Mouse (Mus musculus) kidney, postnatal 10 days (tissue): ENCODE results near the gene Dtx4.
"Not testable (repeated sequence)": the region's sequence is repeated elsewhere in the genome, so short reads cannot be mapped to it uniquely, and the experiment has no call there.

Experiments
- DNase-seq: peaks from one replicate; pipeline ENCODE4 v3.0.0; 2021; ENCODE audit warnings: mixed read lengths

Gene Dtx4

DNA sequence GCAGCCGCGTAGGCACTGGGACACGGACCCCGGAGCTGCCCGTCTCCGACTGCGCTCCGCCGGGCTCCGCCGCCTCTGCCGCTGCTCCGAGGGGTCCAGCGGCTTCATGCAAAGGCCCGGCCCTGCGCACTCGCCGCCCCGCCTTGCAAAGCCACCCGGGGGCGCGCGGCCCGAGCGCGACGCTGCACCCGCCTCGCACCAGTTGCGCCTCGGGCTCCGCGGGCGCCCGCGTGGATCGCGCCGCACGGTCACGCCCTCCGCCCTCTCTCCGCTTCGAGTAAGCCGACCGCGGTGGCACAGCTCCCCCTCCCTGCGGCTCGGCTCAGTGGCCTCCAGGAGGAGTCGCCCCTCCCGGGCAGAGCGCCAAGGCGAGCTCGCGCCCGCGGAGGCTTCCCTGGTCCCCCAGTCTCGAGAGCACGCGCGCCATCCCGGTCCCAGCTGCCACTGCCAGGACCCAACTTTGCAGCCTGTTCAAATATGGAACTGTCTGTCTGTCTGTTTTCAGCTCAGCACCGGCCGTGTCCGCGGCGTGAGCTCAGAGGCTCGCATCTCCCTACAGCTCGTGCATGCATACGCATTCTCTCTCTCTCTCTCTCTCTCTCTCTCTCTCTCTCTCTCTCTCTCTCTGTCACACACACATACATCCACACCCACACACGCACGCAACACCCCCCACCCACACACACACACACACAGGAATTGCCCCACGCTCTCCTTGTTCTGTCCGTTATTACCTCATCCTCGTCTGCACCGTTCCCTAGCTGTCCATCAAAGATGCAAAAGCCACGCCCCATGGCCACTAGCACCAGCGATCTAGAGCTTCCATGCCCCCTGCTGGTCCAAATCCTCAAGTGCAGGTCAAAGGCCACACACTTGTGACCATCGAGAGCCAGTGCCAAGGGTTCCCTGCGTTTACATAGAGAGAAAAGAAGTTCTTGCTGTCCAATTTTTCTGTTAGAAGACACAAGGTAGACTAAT lies at the start of gene Dtx4:
TSS of gene Dtx4 (minus strand) at position 85 of the 978 bp plus-strand sequence.
- DNase-seq, result peak; percentile 97

DNA sequence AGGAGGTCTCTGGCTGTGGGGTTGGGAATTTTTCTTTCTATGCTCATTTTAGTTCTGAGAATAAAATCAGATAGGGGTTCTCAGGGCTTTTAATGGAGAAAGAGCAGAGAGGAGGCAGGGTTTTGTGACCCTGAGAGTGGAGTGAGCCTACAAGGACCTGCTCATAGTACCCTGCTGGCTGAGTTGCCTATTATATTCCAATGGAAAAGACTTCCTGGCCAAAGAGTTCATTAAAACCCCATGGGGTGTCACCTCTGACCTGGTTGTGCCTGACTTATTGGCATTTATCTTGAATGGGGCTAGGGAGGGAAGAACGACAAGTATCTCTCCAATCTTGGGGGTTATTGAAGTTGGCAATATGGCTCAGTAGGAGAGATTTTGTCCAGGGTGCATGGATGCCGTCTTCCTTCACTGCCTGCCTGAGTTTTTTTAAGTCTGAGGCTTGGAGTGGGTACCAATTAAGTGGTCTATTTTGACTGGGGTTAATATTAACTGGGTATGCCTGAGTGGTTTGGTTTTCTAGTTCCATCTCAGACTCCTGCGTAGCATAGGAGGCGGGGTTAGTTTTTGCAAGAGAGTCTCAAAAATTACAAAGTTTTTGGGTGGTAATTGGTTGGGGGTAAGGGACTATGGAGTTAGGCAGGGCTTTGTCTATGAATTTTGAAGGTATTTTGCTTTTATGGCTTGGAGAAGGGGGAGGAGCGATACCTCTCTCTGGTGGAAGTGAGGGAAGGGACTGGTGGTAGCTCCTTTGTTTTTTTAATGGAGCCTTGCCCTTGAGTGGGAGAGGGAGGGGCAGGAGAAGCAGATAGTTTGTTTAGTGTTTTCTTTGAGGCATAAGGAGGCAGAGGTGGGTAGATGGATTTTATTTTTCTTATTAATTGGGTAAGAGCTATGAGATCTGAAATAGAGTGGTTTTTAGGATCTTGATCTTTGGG lies 49.0 kb upstream of the Dtx4 start:
- peak; percentile 20 for DNase-seq

DNA sequence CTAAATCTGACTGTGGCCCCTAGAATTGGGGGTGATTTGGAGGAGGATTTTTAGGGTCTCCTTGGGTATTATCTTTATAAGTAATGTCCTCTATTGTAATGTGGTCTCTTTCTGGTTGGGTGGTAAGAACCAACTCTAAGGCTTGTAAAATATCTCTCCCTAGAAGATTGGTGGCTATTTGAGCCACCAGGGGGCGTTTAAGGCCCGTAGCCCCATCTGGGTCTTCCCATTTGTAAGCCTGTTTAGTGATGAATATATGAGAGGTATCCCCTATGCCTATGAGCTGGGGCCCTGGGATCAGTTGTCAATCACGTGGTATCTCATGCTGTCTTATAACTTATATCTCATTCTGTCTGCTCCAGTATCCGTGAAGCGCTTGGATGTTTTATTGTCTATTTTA lies 47.9 kb upstream of the Dtx4 start:
- peak; percentile 68 for DNase-seq

DNA sequence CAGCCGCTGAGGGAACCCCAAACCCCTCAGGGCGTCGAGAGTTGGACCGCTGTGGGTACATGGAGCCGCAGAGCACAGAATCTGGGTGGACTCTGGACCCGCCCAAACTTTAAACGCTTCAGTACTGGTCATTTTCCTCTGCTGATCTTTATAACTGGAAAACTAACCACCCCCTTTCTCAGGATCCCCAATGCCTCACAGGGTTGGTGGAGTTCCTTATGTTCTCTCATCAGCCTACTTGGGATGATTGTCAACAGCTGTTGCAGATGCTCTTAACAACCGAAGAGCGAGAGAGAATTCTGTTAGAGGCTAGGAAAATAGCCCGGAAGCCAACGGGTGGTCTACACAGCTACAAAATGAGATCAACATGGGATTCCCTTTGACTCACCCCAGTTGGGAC lies 44.2 kb upstream of the Dtx4 start, which contains the start of gene Fam111a:
TSS of gene Fam111a (plus strand) at position 301 of the 400 bp plus-strand sequence.
- DNase-seq, result not testable (repeated sequence)

DNA sequence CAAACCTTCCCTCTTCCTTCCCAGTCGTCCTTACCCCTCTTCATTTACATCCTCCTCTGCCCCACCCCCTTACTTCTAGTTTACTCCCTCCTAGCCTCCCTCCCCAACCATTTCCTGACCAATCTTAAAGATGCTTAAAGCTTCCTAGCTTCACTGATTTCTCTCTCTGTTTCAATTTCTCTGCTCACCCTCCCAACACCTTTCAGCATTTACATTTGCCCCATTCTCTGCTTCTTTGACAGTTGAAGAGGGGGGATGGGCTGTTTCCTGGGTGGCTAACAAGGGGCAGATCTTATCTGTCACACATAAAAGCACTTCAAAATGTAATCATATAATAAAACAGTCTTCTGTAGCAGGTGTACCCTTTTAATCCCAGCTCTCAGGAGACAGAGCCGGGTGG lies 40.4 kb upstream of the Dtx4 start:
- DNase-seq, result no peak

DNA sequence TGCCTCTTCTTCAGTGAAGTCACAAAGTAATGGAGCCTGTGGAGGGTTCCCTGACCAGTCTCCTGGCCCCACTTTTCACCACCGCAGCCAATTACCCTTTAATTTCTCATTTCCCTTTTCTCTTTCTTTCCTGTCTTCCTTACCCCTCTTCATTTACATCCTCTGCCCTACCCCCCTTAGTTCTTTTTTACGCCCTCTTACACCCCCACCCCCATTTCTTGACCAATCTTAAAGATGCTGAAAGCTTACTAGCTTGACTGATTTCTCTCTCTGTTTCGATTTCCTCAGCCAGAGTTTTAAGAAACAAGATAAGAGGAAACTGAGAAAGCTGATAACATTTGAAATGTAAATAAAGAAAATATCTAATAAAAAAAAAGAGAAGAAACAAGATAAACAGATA lies 39.5 kb upstream of the Dtx4 start:
- no peak for DNase-seq

DNA sequence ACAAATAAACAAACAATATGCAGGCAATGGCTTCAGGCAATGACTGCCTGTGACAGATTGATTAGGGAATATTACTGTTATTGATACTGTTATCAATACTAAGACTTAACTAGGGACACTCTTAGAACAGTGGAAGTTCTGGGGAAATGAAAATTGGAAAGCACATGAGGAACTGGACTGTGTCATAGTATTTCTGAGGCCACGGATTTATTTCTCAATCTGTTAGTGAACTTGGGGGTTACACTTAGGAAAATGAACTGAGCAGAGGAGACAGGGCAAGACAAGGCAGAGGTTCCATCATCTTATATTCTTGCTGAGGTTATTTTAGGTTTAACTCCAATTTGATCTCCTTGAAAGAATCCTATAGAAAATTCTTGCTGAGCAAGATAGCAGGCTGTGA lies 38.7 kb upstream of the Dtx4 start:
- no peak for DNase-seq

DNA sequence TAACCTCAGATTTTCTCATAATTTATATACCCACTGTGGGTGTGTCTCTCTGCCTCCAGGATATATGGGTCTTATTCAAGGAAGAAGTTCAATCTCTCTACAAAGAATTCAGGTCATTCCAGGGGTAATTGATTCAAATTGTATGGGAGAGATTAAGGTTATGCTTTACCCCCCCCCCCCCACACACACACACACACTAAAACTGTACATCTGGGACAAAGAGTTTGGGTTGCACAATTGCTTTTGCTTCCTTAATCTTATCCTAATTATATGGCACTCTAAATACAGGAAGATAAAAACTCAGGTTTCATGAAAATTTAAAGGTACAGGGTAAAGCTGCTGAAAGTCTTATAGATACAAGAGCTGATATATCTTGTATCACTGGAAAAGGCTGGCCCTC lies 35.9 kb upstream of the Dtx4 start:
- no peak for DNase-seq

DNA sequence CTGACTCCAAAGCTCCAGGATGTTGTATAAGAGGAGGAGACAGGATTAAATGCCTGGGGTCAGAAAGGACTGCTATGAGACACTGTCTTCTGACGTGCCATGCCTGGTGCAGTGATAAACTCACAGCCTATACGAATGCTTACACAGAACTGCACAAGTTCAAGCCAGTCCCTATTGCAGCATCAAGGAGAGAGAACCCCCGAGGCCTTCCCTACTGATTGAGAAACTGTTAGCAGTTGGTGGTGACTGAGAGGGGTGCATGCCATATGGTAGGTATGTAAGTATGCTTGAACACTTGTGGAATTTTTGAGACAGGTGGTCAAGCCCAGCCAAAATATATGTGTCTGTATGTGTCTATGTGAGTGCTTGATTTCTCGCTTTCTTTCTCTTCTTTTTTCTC lies 22.1 kb upstream of the Dtx4 start:
- DNase-seq, result no peak

DNA sequence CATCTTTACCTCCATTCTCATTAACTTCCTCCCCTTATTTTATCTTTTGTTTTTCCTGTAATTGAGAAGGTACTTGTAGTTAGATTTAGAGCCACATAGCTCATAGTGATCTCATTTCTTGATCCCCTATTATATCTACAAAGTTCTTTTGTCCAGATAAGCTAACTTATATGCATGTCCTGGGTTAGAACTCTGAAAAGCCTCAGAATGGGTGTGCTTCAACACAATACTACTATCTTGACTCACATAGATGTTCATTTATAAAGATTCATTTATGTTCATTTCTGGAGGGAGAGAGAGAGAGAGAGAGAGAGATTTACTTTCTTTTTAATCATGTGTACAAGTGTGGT lies 17.3 kb upstream of the Dtx4 start:
- DNase-seq, result no peak

DNA sequence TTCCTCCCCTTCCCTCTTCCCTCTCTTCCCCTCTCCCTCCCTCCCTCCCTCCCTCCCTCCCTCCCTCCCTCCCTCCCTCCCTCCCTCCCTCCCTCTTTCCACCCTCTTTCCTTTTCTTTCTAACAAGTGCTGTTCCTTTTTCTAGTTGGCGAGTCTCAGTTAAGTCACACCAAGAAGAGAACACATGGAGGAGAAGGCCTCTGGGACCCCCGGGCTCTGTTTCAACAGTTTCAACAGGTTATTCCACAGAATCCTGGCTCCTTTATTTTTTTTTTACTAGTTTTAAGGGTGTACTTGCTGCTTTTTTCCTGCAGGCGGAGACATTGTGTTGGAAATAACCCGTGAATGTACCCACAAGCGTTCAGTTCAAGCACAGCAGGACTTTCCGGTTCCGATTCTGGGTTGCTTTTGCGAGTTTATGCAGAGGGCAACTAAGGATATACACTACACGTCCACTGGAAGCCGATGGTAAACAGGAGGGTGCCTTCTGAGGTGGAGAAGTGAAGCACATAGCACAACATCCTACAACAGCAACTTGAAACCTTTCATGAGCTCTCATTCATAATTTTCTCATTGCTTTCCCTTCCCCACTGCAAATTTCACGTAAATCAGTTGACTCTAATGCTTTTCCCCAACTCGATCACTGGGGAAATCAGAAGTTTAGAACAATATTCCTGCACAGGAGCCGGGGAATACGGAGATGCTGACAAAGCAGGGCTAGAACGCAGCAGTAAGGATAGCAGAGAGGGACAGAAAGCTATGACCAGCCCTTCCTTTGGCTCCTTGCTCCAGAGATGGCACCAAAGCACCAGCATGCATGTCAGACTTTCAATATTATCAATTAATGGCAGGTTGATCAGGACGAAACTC lies 16.7 kb upstream of the Dtx4 start:
- DNase-seq, result peak; percentile 68

DNA sequence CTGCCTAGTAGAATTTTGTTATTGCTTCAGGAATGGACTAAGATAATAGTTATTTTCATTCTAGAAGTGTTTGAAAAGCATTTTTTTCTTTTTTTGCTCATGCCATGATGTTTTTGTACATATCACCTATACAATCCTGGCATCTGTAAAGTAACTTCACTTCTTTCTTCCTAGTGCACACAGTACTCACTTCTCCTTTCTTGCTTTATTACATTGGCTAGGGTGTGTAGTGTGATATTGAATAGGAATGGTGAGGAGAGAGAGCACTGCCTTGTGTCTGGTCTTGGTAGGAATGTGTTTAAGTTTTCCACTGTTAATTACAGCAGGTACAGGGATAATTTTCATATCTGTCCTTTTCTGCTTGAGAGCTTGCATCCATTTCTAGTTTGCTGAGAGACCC lies 13.4 kb upstream of the Dtx4 start:
- no peak for DNase-seq

DNA sequence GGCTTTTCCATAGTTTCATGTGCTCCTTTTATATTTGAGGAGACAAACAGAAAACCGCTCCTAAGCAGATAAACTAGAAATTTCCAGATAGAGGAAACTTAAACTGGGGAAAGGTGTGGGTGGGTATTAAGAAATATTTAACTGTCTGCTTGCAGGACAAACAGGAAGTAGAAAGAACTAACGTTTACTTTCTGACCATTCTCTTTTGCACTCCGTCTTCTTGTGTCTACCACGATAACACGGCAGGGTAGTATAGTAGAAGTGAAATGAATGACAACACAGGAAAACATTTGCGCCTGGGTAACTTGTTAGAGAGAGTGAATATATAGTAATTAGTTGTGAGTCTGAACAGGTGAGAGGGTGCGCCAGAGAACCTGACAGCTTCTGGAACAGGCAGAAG lies 1.5 kb upstream of the Dtx4 start:
- no peak for DNase-seq

DNA sequence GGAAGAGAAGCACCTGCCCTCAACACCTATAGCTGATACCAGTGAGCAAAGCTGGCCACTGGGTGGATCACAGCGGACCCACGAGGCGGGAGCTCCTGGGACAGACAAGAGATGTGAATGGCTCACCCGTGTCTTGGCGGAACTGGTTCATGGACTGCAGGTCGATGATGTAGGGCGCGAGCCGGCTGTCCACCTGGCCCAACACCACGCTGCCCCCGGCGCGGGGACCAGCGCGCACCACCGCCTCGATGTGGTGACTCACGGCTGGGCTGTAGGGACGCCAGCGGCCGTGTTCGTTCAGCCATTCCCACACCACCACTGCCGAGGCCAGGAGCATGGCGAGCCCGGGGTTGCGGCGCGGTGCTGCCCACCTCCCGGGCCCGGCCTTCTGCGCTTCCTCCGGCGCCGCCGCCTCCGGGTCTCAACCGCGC lies 358 bp downstream of the Dtx4 start:
- DNase-seq, result peak; percentile 68

DNA sequence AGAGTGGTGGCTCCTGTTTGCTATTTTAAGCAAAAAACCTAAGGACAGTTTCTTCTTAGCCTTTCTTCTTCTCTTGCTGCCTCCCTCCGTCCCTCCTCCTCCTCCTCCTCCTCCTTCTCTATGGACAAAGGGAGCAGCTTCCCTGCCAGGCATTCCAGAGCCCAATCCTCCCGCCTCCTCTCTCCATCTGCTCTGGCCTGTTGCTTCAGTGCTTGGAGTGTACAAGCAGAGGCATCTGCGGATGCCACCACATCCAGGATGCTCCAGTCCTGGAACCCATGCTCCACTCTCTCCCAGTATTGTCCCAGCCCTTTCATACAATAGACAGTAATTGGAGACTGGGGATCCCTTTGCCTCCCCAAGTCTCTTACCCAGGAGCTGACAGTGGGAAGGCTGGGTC lies 1.1 kb downstream of the Dtx4 start:
- peak; percentile 67 for DNase-seq

DNA sequence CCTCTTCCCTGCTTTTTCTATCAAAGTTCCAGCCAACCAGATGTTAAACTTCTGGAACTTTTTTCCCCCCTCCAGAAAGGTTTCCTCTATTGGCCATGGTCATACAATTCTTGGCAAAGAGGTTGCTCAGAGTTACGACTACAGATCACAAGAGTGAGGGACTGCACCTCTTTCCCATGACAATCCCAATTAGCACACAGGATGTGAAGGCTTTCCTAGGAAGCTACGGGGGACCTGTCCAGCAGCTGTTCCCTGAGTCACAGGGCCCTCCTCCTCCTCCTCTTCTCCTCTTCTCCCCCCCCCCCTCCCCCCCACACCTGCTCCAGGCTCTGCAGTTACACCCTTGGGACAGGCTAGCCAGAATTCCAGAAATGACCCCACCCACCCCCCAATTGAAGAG lies 1.8 kb downstream of the Dtx4 start:
- DNase-seq, result no peak

DNA sequence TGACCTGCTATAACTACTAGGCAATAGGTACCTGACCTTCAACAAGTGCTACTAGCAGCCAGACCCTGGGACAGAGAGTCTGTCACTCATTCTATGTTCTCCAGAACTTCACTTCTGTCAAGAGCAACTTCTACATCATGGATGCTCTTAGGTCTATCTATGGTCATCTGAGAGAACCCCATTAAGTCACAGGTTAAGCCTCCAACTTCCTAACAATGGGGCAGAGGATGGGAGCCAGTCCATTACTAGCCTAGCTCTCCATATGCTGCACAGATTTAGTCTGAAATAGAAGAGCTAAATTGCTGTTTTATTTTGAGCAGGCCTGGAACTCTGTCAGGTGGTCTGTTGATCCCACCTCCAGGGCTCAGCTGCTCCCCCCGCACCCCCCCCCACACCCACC lies 2.3 kb downstream of the Dtx4 start:
- no peak for DNase-seq

DNA sequence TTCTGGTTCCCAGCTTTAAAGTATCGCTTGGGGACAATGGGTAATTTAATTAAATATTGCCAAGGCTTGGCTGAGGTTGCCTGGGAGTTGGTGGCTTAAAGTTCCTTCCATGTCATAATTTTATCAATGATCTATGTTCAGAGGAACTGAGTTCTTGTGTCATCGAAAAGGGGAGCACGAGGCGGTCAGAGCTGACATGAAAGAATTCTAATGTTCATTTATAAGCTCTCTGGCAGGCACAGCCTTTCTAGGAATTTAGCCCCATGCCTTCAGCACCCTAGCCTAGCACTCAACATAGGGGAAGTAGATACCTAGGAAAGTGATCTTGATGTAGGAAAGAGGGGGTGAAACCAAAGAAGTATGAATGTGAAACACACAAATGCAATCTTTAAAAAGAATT lies 2.9 kb downstream of the Dtx4 start:
- no peak for DNase-seq

DNA sequence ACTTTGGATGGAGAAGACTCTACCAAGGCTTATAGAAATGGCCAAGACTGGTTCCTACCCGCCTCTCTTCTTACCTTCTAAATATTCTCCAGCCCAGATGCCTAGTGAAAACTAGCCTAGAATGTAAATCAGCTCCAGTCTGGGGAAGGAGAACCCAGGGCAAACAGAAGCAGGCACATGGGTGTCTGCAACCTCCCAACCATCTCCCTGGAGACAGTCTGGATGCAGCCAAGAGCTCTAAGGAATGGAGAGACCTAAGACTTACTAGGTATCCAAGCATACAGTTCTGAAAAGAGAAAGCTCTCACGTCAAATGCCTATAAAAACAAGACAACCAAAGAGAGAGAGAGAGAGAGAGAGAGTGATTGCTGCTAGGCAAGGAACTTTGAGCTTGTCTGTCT lies 3.3 kb downstream of the Dtx4 start:
- no peak for DNase-seq

DNA sequence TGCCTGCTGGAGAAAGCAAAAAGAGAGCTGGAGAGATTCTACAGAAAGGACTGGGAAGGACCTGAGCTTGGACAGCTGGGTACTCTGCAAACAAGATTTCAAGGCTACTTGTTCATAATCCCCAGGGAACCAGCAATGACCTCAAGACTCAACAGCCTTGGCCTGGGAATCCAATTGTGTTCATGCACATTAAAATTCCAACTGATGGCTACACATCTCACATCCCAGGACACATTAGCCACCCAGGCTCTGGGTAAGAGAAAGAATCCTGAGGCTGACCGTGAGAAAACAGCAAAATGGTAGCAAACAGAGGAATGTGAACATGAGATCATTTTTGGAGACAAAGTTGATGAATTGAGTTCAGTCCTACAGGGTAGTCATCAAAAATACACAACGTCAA lies 5.0 kb downstream of the Dtx4 start:
- DNase-seq, result no peak

DNA sequence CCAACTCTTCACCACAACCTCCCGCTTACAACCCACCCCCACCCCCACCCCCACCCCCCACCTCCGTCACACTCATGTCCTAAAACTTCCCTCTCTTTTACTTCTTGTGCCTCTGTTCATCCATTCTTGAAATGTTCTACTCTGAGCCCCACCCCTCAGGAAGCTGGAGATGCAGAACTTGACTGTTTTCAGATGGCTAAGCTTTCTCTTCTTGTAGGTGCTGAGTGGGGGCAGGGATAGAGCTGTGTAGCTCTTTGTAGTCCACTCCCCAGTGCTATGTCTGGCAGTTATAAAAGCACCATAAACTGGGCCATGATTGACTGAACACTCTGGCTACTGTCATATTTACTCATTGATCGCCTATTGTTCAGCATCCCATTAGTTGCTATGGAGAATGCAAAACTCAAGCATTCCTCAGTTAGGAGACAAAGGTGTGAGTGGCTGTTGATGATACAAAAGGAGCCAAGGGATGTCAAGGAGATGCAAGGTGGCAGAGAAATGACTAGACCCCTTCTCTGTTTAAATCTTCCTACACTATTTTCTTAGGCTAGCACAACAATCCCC lies 6.2 kb downstream of the Dtx4 start:
- DNase-seq, result no peak

DNA sequence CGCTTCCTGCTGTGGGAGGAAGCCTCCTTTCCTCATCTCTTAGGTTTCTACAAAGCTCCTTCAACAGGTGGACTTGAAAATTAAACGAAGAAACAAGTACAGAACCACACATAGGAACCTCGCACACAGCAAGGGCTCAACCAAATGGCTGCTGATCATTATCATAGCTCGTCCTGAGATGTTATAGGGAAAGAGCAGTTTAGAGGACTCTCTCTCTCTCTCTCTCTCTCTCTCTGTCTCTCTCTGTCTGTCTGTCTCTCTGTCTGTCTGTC lies 7.1 kb downstream of the Dtx4 start:
- no peak for DNase-seq
